Mouse (Mus musculus) lung, embryonic 14.5 days (tissue): ENCODE measurements around the gene Slc35a1. TPM values are rescaled to one million over a fixed set of nuclear protein-coding genes. Genes with fewer than 3 reads are reported as not detected.

Source experiments
- ATAC-seq: fragments of 200-750 bp; cut with Nextera tagmentation; 2 replicates; pipeline ENCODE4 v1.8.0; 2017; ENCODE audit warnings: mild to moderate bottlenecking, moderate TSS enrichment, moderate library complexity; ENCODE audit not compliant: insufficient read depth
- DNase-seq: peaks from one replicate; pipeline ENCODE4 v3.0.0-alpha.2; 2015
- H3K27ac ChIP-seq: fragments of 300-500 bp; sonication (generic); 2 replicates; pipeline ENCODE4 v1.5.1; 2014; ENCODE audit warnings: low read depth, mild to moderate bottlenecking, moderate library complexity
- H3K27me3 ChIP-seq: fragments of 300-500 bp; sonication (generic); 2 replicates; pipeline ENCODE4 v1.6.1; 2014; ENCODE audit warnings: low read length, control low read depth; ENCODE audit not compliant: insufficient read depth
- H3K36me3 ChIP-seq: fragments of 300-500 bp; sonication (generic); 2 replicates; pipeline ENCODE4 v1.6.1; 2014; ENCODE audit warnings: control low read depth; ENCODE audit not compliant: insufficient read depth
- H3K4me1 ChIP-seq: fragments of 300-500 bp; sonication (generic); 2 replicates; pipeline ENCODE4 v1.6.1; 2014; ENCODE audit warnings: antibody characterized with exemption, control low read depth; ENCODE audit not compliant: insufficient read depth
- H3K4me2 ChIP-seq: fragments of 300-500 bp; sonication (generic); 2 replicates; pipeline ENCODE4 v1.6.1; 2014; ENCODE audit warnings: mild to moderate bottlenecking
- H3K4me3 ChIP-seq: fragments of 300-500 bp; sonication (generic); 2 replicates; pipeline ENCODE4 v1.5.1; 2014; ENCODE audit warnings: low read depth, low read length
- H3K9ac ChIP-seq: fragments of 300-500 bp; sonication (generic); 2 replicates; pipeline ENCODE4 v1.6.1; 2014
- H3K9me3 ChIP-seq: fragments of 300-500 bp; sonication (generic); 2 replicates; pipeline ENCODE4 v1.6.1; 2016; ENCODE audit warnings: low read depth, low read length, control low read depth
- CTCF ChIP-seq: IDR thresholded peaks from 2 replicates; pipeline ENCODE4 v1.5.1; 2016; ENCODE audit warnings: antibody characterized with exemption, low read depth
- WGBS: fragments of 180-500 bp; shearing (Covaris S2); extraction: QIAGEN DNeasy Blood & Tissue Kit; methylation state at CpG from one replicate; pipeline ENCODE4 v1.1.7; 2014; 5-methylcytosine and 5-hydroxymethylcytosine counted together
- polyA plus RNA-seq: library from polyadenylated mRNA; unstranded; fragments of >200 nt; fragmentation: Nextera tagmentation; extraction: Ambion mirVana; gene quantifications from 2 replicates; pipeline ENCODE4 v1.2.1, GENCODE M21; 2014

Slc35a1 gene
- polyA plus RNA-seq, 1 experiment from 2014 or later, result 59.4 TPM

DNA sequence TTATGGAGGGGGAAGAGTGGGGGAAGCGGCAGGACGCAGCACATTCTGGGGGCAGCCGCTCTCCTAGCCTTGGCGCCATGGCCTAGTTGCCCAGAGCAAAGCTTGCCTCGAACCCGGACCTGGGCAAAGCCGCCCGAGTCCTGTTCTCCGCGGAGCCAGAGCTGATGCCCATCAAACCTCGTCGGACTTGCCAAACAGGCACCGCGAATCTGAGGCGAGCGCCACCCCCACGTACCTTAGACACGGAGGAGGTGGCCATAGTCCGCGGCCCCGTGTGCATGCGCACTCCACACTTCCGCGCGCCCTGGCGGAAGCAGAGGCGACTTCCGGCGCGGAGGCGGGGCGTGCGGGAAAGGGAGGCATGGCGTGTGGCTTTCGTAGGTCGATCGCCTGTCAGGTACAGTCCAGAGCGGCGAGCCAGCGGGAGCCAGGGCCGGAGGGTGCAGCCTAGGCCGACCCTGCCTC is 72.6 kb downstream of the Slc35a1 start, which contains the start of the genes Orc3 and Rars2:
Gene Orc3, minus strand, starts transcription at position 315 of the 465 bp plus-strand sequence.
Gene Rars2, plus strand, starts transcription at position 328 of the 465 bp plus-strand sequence.
- DNase-seq (peak; percentile 96), ATAC-seq (peak; percentile 99)
- Histone ChIP-seq H3K27ac (peak within 1 kb of the TSS; percentile 76), H3K27me3 (no peaks in the 10 kb centered on the region), H3K4me3 (peak within 1 kb of the TSS; percentile 80), H3K9ac (peak within 1 kb of the TSS; percentile 74), H3K4me2 (peak within 1 kb of the TSS; percentile 95), H3K9me3 (no peaks in the 10 kb centered on the region), H3K36me3 (peaks cover 3% of the 10 kb centered on the region; the same call in 1 of the 2 replicates), H3K4me1 (0 out of 2 replicates have a peak, but pooled peaks cover 12% of the 10 kb centered on the region)
- peak; percentile 49; the same call in 1 of the 2 replicates for TF ChIP-seq CTCF
- WGBS, result under 1% methylated on average over 42 of the region's 42 CpGs

DNA sequence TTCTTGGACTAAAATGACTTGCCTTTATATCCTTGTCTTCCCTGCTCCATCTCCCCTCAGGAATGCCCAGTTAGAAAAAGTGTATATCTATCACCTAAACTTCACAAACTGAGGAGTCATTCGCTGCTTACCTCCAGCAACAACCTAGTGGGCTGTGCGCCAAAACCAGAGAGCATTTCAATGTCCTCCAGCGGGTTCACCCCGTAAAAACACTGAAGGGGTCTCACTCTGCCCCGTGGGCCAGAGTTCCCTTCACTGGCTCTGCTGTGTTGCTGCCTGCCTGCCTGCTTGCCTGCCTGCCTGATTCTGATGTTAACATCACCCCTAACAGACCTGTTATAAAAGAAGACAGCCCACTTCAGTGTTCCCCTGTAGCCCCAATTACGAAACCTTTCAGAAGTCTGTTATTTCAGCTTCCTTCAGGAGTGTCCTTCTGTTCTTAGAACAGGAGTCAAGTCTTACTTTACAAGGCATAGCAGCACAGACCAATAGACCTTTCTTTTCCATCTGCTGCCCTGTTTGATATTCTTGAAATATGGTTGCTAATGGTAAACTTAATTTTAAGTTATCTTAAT is 73.6 kb downstream of the Slc35a1 start:
- H3K27ac ChIP-seq, result no peak overlapping the region
- peaks cover 12% of the 10 kb centered on the region; the same call in 1 of the 2 replicates for H3K36me3 ChIP-seq
- H3K27me3 ChIP-seq, result no peaks in the 10 kb centered on the region
- H3K4me2 ChIP-seq, result peak overlapping the region; percentile 95
- ATAC-seq, result no peak
- H3K9me3 ChIP-seq, result no peaks in the 10 kb centered on the region
- WGBS, result 64% methylated on average over 6 of the region's 6 CpGs
- H3K4me3 ChIP-seq, result peak overlapping the region; percentile 80
- H3K9ac ChIP-seq, result peak overlapping the region; percentile 74
- 0 out of 2 replicates have a peak, but pooled peaks cover 12% of the 10 kb centered on the region for H3K4me1 ChIP-seq
- peak; percentile 12 for DNase-seq
- TF ChIP-seq CTCF, result no peak

Other genes with a start within 250 kb of the Slc35a1 start
- gene Akirin2, start 136.5 kb downstream of the Slc35a1 start, polyA plus RNA-seq, result 56.1 and 60.0 TPM in 2 replicates
- 105 and 108 TPM in 2 replicates for gene Orc3, start 72.5 kb downstream of the Slc35a1 start, polyA plus RNA-seq
- 57.5 and 61.8 TPM in 2 replicates for gene Rars2, start 72.5 kb downstream of the Slc35a1 start, polyA plus RNA-seq
- 0.16 and 1.5 TPM in 2 replicates for gene Cfap206, start 42.8 kb upstream of the Slc35a1 start, polyA plus RNA-seq
- gene Gm136, start 68.8 kb upstream of the Slc35a1 start, polyA plus RNA-seq, result not detected in 2 replicates
- 42.6 and 42.8 TPM in 2 replicates for gene Smim8, start 91.0 kb upstream of the Slc35a1 start, polyA plus RNA-seq
- 24.5 and 24.7 TPM in 2 replicates for gene Zfp292, start 195.5 kb upstream of the Slc35a1 start, polyA plus RNA-seq
- gene Cga, start 206.3 kb upstream of the Slc35a1 start, polyA plus RNA-seq, result not detected in 2 replicates